Mouse (Mus musculus): ENCODE data around the gene Cep126. TPM values are rescaled to one million over a fixed set of nuclear protein-coding genes. Genes with fewer than 3 reads are reported as not detected.

Gene Cep126
- total RNA-seq (2014; rRNA removed) (5.1 and 9.4 TPM in 2 replicates), polyA plus RNA-seq (2015; fragmentation: Nextera tagmentation; extraction: Ambion mirVana) (1.6 and 1.8 TPM in 2 replicates)

DNA sequence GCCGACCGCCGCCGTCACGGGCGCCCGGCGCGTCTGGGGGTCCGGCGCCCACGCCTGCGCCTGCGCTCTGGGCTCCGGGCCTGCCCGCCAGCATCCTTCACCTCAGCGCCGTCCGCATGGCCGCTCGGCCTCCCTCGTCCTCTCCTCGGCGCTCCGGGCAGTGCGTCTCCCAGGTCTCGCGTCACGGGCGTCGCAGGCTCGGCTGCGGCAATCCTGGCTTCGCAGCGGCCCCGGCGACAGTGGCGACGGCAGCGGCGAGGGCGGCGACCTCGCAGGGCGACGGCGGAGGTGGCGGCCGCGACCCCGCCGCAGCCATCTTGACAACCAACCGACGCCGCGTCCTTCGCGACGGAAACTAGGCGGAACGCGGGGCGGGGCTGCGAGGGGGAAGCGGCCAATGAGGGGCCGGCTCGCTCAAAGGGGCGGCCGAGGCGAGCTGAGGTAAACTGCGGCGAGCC is at the start of gene Cep126:
Cep126 (minus strand) TSS at position 178 of the 458 bp plus-strand sequence.
- H3K36me3 ChIP-seq (ENCODE audit: insufficient read depth) = no peaks in the 10 kb centered on the region
- H3K4me2 ChIP-seq (ENCODE audit: low read depth) = peak within 1 kb of the TSS; percentile 69
- ATAC-seq = peak; percentile 98
- DNase-seq = peak; percentile 81
- peak within 1 kb of the TSS; percentile 84 for H3K4me3 ChIP-seq (ENCODE audit: low read depth, low read length)
- TF ChIP-seq CTCF (IDR thresholded peaks at IDR 0.05; ENCODE audit: low read depth) = no peak
- H3K9ac ChIP-seq = peak within 1 kb of the TSS; percentile 61
- no peak within 1 kb of the TSS for H3K27ac ChIP-seq (ENCODE audit: low read depth, low read length)
- WGBS = under 1% methylated on average over 68 of the region's 72 CpGs
- H3K9me3 ChIP-seq (ENCODE audit: low read length) = no peaks in the 10 kb centered on the region
- peaks cover 4% of the 10 kb centered on the region; the same call in 1 of the 2 replicates for H3K4me1 ChIP-seq (ENCODE audit: insufficient read depth)
- no peaks in the 10 kb centered on the region for H3K27me3 ChIP-seq (ENCODE audit: insufficient read depth, low read length)

GRCm38 (mm10) chr9:8179554-8179953 is 45.5 kb upstream of the Cep126 start:
- no peak overlapping the region for H3K9ac ChIP-seq
- DNase-seq (no peak), ATAC-seq (no peak)
- no peak for TF ChIP-seq CTCF (IDR thresholded peaks at IDR 0.05; ENCODE audit: low read depth)
- no peaks in the 10 kb centered on the region for H3K36me3 ChIP-seq (ENCODE audit: insufficient read depth)
- no peak overlapping the region for H3K4me2 ChIP-seq (ENCODE audit: low read depth)
- H3K27ac ChIP-seq (ENCODE audit: low read depth, low read length) = no peak overlapping the region
- H3K4me3 ChIP-seq (ENCODE audit: low read depth, low read length) = no peak overlapping the region
- no peaks in the 10 kb centered on the region for H3K4me1 ChIP-seq (ENCODE audit: insufficient read depth)
- H3K9me3 ChIP-seq (ENCODE audit: low read length) = no peaks in the 10 kb centered on the region
- WGBS = 89% methylated on average over 3 of the region's 3 CpGs
- no peaks in the 10 kb centered on the region for H3K27me3 ChIP-seq (ENCODE audit: insufficient read depth, low read length)

DNA sequence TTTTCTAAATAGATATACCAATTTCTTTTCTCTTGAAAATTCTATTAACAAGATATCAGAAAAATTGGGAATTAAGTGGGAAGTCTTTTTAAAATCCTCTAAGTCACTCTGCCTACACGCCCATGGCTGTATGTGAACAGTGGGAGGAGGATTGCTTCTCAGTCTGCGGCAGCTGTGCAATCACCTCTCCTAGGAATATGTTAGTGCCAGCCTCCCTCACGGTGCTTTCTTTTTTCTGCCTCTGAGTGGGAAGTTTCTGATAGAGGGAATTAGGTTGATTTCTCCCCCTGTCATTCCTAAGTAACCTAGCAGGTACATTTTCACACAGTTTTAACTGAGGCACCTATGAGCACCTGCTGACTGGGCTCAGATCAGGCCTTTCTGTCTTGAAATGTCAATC is 43.0 kb upstream of the Cep126 start:
- Histone ChIP-seq H3K27ac (ENCODE audit: low read depth, low read length) (no peak overlapping the region), H3K9me3 (ENCODE audit: low read length) (no peaks in the 10 kb centered on the region), H3K4me1 (ENCODE audit: insufficient read depth) (no peaks in the 10 kb centered on the region), H3K4me3 (ENCODE audit: low read depth, low read length) (no peak overlapping the region), H3K27me3 (ENCODE audit: insufficient read depth, low read length) (no peaks in the 10 kb centered on the region), H3K36me3 (ENCODE audit: insufficient read depth) (no peaks in the 10 kb centered on the region), H3K9ac (no peak overlapping the region), H3K4me2 (ENCODE audit: low read depth) (no peak overlapping the region)
- DNase-seq = no peak
- no peak for ATAC-seq
- no peak for TF ChIP-seq CTCF (IDR thresholded peaks at IDR 0.05; ENCODE audit: low read depth)
- WGBS = 75% methylated on average over 3 of the region's 3 CpGs

DNA sequence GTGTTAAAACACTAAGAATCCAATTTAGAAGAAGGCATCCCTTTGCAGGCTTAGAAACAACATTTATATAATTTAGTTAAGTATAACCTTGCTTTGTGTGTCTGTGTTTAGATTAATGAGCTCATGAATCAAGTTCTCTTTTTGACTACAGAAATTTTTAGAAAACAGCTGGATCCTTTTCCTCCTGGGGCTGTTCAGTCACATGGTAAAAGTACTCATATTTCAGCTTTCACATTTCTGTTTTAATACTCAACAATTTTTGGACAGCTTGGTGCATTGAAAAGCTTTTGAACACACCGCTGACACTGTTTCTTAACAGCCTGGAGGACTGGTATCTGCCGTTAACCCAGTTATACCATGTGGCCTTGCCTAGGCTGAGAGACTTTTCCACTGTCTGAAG is 22.9 kb upstream of the Cep126 start:
- Histone ChIP-seq H3K4me2 (ENCODE audit: low read depth) (no peak overlapping the region), H3K4me1 (ENCODE audit: insufficient read depth) (no peaks in the 10 kb centered on the region), H3K9me3 (ENCODE audit: low read length) (no peaks in the 10 kb centered on the region), H3K27me3 (ENCODE audit: insufficient read depth, low read length) (no peaks in the 10 kb centered on the region), H3K27ac (ENCODE audit: low read depth, low read length) (no peak overlapping the region), H3K36me3 (ENCODE audit: insufficient read depth) (no peaks in the 10 kb centered on the region), H3K9ac (no peak overlapping the region), H3K4me3 (ENCODE audit: low read depth, low read length) (no peak overlapping the region)
- DNase-seq (no peak), ATAC-seq (no peak)
- no peak for TF ChIP-seq CTCF (IDR thresholded peaks at IDR 0.05; ENCODE audit: low read depth)
- 82% methylated on average over 2 of the region's 2 CpGs for WGBS

DNA sequence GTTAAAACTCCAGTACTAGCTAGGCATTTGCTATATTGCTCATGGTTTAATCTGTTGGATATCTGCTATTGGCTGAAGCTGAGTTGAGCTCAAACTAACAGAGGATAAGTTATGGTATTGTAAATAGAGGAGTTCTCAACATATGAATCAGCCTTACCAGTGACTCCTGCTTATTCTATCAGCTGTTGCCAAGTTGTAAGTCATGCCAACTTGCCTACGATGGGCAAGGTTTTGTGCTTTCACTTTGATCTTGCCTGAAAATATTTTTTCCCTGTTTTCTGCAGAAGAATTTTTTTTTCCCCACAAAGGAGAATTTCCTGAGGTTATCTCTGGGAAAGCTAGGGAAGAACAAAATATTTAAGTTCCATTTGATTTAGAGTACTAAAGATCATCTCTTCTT is 5.4 kb upstream of the Cep126 start:
- ATAC-seq (no peak), DNase-seq (no peak)
- H3K27ac ChIP-seq (ENCODE audit: low read depth, low read length) = no peak overlapping the region
- H3K4me3 ChIP-seq (ENCODE audit: low read depth, low read length) = no peak overlapping the region
- H3K4me2 ChIP-seq (ENCODE audit: low read depth) = no peak overlapping the region
- TF ChIP-seq CTCF (IDR thresholded peaks at IDR 0.05; ENCODE audit: low read depth) = no peak
- no peaks in the 10 kb centered on the region for H3K27me3 ChIP-seq (ENCODE audit: insufficient read depth, low read length)
- H3K36me3 ChIP-seq (ENCODE audit: insufficient read depth) = no peaks in the 10 kb centered on the region
- H3K9me3 ChIP-seq (ENCODE audit: low read length) = no peaks in the 10 kb centered on the region
- H3K4me1 ChIP-seq (ENCODE audit: insufficient read depth) = peaks cover 3% of the 10 kb centered on the region; the same call in 1 of the 2 replicates
- H3K9ac ChIP-seq = no peak overlapping the region
- 71% methylated on average over 1 of the region's 1 CpGs for WGBS

- DNase-seq = peak; percentile 25
- ATAC-seq = peak; percentile 5; the same call in 1 of the 2 replicates
- Histone ChIP-seq H3K4me1 (ENCODE audit: insufficient read depth) (peaks cover 4% of the 10 kb centered on the region; the same call in 1 of the 2 replicates), H3K27ac (ENCODE audit: low read depth, low read length) (no peak overlapping the region), H3K4me2 (ENCODE audit: low read depth) (peak overlapping the region; percentile 69), H3K36me3 (ENCODE audit: insufficient read depth) (no peaks in the 10 kb centered on the region), H3K9me3 (ENCODE audit: low read length) (no peaks in the 10 kb centered on the region), H3K9ac (peak overlapping the region; percentile 61), H3K27me3 (ENCODE audit: insufficient read depth, low read length) (no peaks in the 10 kb centered on the region), H3K4me3 (ENCODE audit: low read depth, low read length) (peak overlapping the region; percentile 84)
- whole genome bisulfite sequencing = 2% methylated on average over 22 of the region's 22 CpGs
- no peak for TF ChIP-seq CTCF (IDR thresholded peaks at IDR 0.05; ENCODE audit: low read depth)
Measured at GRCm38 (mm10) chr9:8133586-8134115, 443 bp downstream of the Cep126 start.

DNA sequence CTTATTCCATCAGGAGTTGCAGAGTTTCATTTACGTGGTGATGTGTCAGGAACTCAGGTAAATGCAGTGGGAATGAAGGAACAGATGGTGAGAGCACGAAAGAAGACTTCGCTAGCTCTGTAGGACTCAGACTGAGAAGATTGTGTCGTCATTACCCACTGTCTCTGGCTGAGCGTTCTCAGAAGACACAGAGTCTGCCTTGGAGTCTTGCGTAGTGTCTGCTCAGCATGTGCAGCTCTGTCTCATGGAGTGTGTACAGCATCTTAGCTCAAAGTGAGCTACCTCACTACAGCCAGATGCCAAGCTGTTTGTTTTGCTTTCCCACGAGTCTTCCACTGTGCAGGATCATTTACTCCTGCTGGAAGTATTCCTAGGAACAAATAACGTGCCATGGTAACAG is 10.6 kb downstream of the Cep126 start:
- Histone ChIP-seq H3K9ac (no peak overlapping the region), H3K4me2 (ENCODE audit: low read depth) (no peak overlapping the region), H3K9me3 (ENCODE audit: low read length) (no peaks in the 10 kb centered on the region), H3K27me3 (ENCODE audit: insufficient read depth, low read length) (no peaks in the 10 kb centered on the region), H3K4me1 (ENCODE audit: insufficient read depth) (no peaks in the 10 kb centered on the region), H3K27ac (ENCODE audit: low read depth, low read length) (no peak overlapping the region), H3K4me3 (ENCODE audit: low read depth, low read length) (no peak overlapping the region), H3K36me3 (ENCODE audit: insufficient read depth) (no peaks in the 10 kb centered on the region)
- TF ChIP-seq CTCF (IDR thresholded peaks at IDR 0.05; ENCODE audit: low read depth) = no peak
- DNase-seq (no peak), ATAC-seq (no peak)
- 83% methylated on average over 8 of the region's 8 CpGs for WGBS

Measured in forebrain, postnatal 0 days (tissue).